Comparison of ENCODE assay signal across 8 mouse cellular contexts in genomic region chr3:138526073-138526915, GRCm38 (mm10). TPM values are rescaled to one million over a fixed set of nuclear protein-coding genes. Genes with fewer than 3 reads are reported as not detected.
DNase-seq lines count a peak whose midpoint lies in the region; TF ChIP-seq lines count a peak whose summit lies in the region.

Eif4e (plus strand) TSS chr3:138526179.

- peak; percentile 25 for DNase-seq in ES-E14 (ENCODE audit: low read depth, low spot score)
- DNase-seq in c-Kit-negative CD71-positive TER-119-positive erythroid progenitor cells, embryonic 14.5 days (ENCODE audit: low read depth, low spot score) = peak; percentile 40
- DNase-seq in forelimb bud, embryonic 11.5 days (ENCODE audit: low read depth, low spot score) = peak; percentile 41
- DNase-seq in hindbrain, embryonic 10.5 days (ENCODE audit: low spot score) = no peak
- DNase-seq in layer of hippocampus, postnatal 10 days (ENCODE audit: low spot score in 2 of 2) = peak; percentile 11 to 48
- peak; percentile 66 for DNase-seq in lung, postnatal 10 days
- DNase-seq in ovary, postnatal 14 days (ENCODE audit: low spot score) = peak; percentile 31
- peak; percentile 60 for DNase-seq in urinary bladder, postnatal 25 days (ENCODE audit: low spot score)

- 0 out of 2 replicates have a peak, but pooled peaks cover 2% of the 10 kb centered on the region for H3K36me3 ChIP-seq in ES-E14 (ENCODE audit: control insufficient read depth, insufficient read depth, low read length, poor library complexity, severe bottlenecking)
- H3K36me3 ChIP-seq in hindbrain, embryonic 10.5 days = no peaks in the 10 kb centered on the region

- in situ Hi-C loops in ES-E14 (cut with MboI; ENCODE audit: low sequenced_read_pairs in 2 of 2, unreplicated experiment in 2 of 2) = no loop called here

- peak within 1 kb of the TSS; percentile 79 for H3K9ac ChIP-seq in ES-E14 (ENCODE audit: insufficient read depth, low read depth, low read length, poor library complexity, severe bottlenecking)

- no peaks in the 10 kb centered on the region for H3K9me3 ChIP-seq in ES-E14 (ENCODE audit: control insufficient read depth, insufficient read depth, low read depth, low read length)
- H3K9me3 ChIP-seq in hindbrain, embryonic 10.5 days = no peaks in the 10 kb centered on the region

- no peak within 1 kb of the TSS; the same call in 1 of the 2 replicates for H3K27ac ChIP-seq in ES-E14 (ENCODE audit: insufficient read depth, low read depth, low read length, poor library complexity, severe bottlenecking)
- peak within 1 kb of the TSS; percentile 100 for H3K27ac ChIP-seq in hindbrain, embryonic 10.5 days

- peak within 1 kb of the TSS; percentile 73 to 80 for H3K4me3 ChIP-seq in ES-E14 (ENCODE audit: insufficient read depth in 1 of 2, low read depth in 1 of 2, low read length in 2 of 2, poor library complexity in 1 of 2, severe bottlenecking in 1 of 2)
- H3K4me3 ChIP-seq in hindbrain, embryonic 10.5 days = peak within 1 kb of the TSS; percentile 96

- WGBS in hindbrain, embryonic 10.5 days = 2% methylated on average over 39 of the region's 39 CpGs

- H3K4me1 ChIP-seq in ES-E14 (ENCODE audit: control insufficient read depth in 2 of 2, insufficient read depth in 2 of 2, low read length in 2 of 2, poor library complexity in 1 of 2) = peaks cover 0 to 5% of the 10 kb centered on the region in 2 experiments; a peak in 2 of 4 replicates
- peaks cover 42% of the 10 kb centered on the region for H3K4me1 ChIP-seq in hindbrain, embryonic 10.5 days (replicated peaks)

- peaks cover 10% of the 10 kb centered on the region for H3K27me3 ChIP-seq in hindbrain, embryonic 10.5 days (ENCODE audit: insufficient read depth, poor library complexity, severe bottlenecking)

TF ChIP-seq in ES-E14, 5 proteins besides CTCF, POLR2A, EP300 and RAD21:
- TF ChIP-seq ZNF384 (IDR thresholded peaks at IDR 0.05; ENCODE audit: low read depth, low read length) (0 out of 2 replicates have a peak, but pooled peaks have one; percentile 28), ZC3H11A (IDR thresholded peaks at IDR 0.05; ENCODE audit: borderline replicate concordance, low read depth, low read length) (no peak), MAFK (IDR thresholded peaks at IDR 0.05; ENCODE audit: insufficient read depth, low read depth, low read length) (peak; percentile 25; the same call in 1 of the 2 replicates), HCFC1 (IDR thresholded peaks at IDR 0.05; ENCODE audit: borderline replicate concordance, insufficient read depth, low read length) (no peak)

RNA-seq across cellular contexts. Expression of gene Eif4e, which starts in this region (rescaled TPM):
- 202 and 235 TPM in 2 replicates for total RNA-seq in ES-E14 (2012; rRNA removed)
- polyA plus RNA-seq in hindbrain, embryonic 10.5 days (2016; fragmentation: Nextera tagmentation; extraction: Ambion mirVana) = 370 and 465 TPM in 2 replicates
- 100 to 1,000 TPM; 155 to 180 TPM for total RNA-seq in layer of hippocampus, postnatal 10 days (2021)
